Mouse (Mus musculus) c-Kit-positive CD71-positive TER-119-negative erythroid progenitor cells, embryonic 14.5 days (primary cell): ENCODE results near the gene Kcns1.

ENCODE experiments used
- DNase-seq: peaks from one replicate; pipeline ENCODE4 v3.0.0-alpha.2; 2013; ENCODE audit warnings: low read depth

Kcns1 gene

DNA sequence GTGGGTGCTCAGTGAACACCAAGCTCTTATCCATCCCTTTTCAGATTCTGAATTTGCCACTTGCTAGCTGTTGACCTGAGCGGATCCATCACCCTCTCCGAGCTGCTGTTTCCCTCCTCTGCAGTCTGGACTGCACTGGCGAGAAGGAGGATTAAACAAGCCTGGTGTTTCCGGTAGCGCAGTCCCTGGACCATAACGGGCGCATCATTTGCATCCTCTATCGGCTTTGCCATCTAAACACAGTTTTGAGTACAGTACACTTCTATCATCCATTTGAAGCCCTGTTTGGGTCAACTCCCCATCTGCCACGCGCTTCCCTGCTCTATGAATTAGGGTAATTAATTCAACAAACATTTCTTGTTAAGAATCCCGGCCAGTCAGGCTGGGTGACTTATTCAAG, 587 bp downstream of the Kcns1 start:
- no peak for DNase-seq

DNA sequence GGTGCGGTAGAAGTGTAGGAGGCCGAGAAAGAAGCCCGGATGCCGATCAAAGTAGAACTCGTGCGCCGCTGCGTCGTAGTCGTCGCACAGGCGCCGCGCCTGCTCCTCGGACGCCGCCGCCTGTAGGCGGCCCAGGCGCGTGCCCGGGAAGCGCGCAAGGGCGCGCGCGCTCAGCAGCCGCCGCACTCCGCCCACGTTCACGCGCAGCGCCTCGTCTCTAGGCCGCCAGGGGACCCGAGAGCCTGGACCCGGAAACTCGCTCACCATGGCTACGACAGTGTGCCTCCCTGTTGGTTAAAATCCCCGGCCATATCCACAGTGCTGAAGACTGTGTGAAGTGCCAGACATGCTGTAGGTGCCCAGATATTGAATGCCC, 2.4 kb downstream of the Kcns1 start:
- DNase-seq: no peak

DNA sequence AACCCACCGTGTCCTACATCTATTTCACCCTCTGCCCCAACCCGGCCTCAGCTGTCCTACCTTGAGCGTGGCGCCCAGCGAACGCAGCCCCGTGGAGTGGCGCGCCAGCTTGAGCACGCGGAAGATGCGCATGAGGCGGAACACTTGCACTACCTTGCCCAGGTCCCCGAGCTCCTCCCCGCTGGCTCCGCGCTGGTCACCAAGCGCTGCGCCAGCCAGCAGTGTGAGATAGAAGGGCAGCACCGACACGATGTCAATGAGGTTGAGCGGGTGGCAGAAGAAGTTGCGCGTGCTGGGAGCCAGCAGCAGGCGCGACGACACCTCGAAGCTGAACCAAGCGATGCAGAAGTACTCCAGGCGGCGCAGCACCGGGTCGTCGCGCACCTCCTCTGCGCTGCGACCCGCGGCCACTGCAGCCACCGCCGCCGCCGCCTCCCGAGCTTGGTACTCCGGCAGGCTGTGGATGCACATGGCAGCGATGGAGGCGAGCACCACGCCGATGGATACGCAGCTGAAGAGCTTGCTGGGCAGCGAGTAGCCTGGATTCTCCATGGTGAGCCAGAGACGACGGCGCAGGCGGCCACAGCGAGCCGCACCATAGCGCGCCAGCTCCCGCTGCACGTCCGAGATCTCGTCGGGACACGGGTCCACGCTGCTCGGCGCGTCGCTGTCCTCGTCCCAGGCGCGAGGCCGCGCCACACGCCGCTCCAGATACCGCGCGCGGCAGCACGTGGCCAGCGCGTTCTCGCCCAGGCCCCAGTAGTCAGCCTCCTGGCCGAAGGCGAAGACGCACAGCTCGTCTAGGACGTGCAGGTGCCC, 3.0 kb downstream of the Kcns1 start:
- DNase-seq: no peak

DNA sequence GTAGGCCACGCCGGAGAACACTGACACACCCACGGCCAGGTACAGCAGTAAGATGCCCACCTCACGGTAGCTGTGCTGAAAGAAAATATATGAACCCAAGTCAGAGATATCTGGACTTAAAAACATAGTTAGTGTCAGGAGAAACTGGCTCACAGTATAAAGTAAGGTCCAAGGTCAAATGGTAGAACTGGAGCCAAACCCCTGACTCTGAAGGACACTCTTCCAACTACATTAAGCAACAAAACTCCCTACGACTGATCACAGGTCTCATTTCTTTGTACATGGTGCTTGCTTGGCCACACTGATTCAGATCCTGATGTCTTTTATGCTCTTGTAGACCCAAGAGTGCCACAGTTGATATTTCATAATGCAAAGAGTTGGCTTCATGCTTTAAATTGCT, 6.0 kb downstream of the Kcns1 start:
- no peak for DNase-seq

GRCm38 (mm10) chr2:164161515-164162055, 9.3 kb downstream of the Kcns1 start:
- DNase-seq: no peak

- DNase-seq: no peak
These were observed 12.1 kb downstream of the Kcns1 start for GRCm38 (mm10) chr2:164158838-164159237.

DNA sequence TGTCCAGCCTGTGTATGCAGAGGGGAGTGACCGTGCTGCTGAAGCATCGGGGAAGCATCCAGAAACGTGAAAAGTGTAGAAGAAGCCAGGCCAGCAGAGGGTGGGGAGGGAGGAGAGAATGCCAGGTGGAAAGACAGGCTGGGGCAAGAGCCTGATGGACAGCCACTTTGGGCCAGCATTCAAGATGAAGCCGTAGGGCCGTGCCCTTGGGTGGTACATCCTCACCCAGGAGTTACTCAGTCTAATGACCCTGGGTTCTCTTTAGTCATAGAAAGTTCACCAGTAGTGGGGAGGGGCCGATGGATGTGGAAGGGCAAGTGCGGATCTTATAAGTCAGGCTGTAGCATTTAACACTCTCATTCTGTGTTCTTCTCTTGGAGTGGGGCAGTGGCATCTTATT, 14.8 kb downstream of the Kcns1 start:
- no peak for DNase-seq

GRCm38 (mm10) chr2:164154007-164154406, 16.9 kb downstream of the Kcns1 start:
- no peak for DNase-seq

GRCm38 (mm10) chr2:164152341-164152740, 18.6 kb downstream of the Kcns1 start:
- DNase-seq: no peak

- no peak for DNase-seq
These were observed 20.7 kb downstream of the Kcns1 start for GRCm38 (mm10) chr2:164150086-164150760.

DNA sequence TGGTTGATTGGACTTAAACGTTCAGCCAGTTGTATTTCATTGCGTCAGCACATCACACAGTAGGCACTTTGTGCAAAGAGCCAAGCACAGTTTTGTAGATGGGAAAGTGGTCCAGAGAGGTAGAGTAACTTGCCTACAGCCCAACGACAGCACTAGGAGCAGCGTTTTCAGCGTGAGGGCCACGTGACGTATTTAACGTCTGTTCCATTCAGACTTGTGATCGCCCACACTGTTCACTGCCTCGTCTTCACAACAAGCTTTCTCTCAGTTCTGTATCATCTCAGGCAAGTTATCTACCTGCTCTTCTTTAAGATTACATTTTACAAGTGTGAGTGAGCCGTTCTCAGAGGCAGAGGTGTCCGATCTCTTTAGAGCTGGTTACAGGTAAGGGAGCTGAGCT, 24.4 kb downstream of the Kcns1 start:
- DNase-seq: no peak

DNA sequence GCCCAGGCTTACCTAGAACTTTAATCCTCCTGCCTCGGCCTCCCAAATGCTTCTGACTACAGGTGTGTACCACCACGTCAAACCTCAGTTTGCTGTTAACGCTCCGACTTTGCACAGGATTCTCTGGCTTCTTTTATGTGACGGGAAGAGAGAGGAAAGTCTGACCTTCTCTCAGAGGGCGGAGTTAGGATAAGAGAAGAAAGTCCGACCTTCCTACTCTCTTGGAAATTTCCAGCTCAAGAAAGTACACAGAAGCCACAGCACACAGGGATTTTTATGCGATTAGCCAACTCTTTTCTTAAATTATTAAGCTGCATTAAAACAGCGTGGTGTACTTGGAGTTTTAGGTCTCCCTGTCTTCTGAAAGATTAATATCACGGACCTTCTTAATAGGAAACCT, 26.4 kb downstream of the Kcns1 start:
- no peak for DNase-seq

- no peak for DNase-seq
These were observed 26.9 kb downstream of the Kcns1 start for GRCm38 (mm10) chr2:164144025-164144424.

GRCm38 (mm10) chr2:164142021-164142420, 28.9 kb downstream of the Kcns1 start:
- no peak for DNase-seq

DNA sequence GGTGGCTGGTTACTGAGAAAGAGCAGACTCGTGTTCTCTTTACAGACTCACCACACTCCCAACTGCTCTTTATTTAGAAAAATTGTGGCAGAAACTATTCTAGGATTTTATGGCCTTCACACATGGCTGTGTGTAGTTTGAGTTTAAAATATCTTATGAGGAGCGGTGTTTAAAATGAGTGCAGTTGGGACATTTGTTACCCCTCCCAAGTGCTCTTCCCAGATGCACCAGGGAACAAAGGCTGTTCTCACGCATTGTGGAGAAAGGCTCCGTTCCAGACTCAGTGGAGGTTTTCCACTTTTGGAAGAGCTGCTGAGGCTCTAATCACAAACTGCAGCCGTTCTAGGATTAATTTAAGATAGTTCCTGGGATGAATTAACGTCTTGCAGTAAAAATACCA, 33.2 kb downstream of the Kcns1 start:
- DNase-seq: no peak

- no peak for DNase-seq
These were observed 34.5 kb downstream of the Kcns1 start for GRCm38 (mm10) chr2:164136393-164136792.

- DNase-seq: no peak
These were observed 35.5 kb downstream of the Kcns1 start for GRCm38 (mm10) chr2:164135367-164135766.

DNA sequence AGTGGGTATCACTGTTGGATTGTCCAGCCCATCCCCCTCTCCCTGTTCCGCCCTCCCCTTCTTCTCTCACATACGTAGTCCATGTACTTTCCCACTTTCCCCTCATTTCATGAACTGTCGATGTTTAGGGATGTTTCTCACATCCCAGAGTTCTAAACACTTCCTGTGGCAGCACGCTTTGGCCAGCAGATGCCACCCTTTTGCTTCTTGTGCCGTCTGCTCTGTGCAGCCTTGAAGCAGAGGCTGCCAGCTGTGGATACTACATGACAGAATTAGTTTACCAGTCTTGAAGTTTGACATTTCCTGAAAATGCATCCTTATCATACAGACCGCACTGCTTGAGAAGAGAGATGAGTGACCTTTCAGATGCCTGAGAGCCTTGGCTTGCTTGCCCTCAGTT, 36.4 kb downstream of the Kcns1 start:
- DNase-seq: no peak

DNA sequence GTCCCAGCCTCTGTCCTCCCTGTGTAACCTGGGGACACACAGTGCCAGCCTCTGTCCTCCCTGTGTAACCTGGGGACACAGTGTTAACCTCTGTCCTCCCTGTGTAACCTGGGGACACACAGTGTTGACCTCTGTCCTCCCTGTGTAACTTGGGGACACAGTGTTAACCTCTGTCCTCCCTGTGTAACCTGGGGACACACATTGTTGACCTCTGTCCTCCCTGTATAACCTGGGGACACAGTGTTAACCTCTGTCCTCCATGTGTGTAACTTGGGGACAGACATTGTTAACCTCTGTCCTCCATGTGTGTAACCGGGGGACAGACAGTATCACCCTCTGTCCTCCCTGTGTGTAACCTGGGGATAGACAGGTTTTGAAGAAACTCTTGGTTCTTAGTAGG, 39.3 kb downstream of the Kcns1 start:
- DNase-seq: no peak

DNA sequence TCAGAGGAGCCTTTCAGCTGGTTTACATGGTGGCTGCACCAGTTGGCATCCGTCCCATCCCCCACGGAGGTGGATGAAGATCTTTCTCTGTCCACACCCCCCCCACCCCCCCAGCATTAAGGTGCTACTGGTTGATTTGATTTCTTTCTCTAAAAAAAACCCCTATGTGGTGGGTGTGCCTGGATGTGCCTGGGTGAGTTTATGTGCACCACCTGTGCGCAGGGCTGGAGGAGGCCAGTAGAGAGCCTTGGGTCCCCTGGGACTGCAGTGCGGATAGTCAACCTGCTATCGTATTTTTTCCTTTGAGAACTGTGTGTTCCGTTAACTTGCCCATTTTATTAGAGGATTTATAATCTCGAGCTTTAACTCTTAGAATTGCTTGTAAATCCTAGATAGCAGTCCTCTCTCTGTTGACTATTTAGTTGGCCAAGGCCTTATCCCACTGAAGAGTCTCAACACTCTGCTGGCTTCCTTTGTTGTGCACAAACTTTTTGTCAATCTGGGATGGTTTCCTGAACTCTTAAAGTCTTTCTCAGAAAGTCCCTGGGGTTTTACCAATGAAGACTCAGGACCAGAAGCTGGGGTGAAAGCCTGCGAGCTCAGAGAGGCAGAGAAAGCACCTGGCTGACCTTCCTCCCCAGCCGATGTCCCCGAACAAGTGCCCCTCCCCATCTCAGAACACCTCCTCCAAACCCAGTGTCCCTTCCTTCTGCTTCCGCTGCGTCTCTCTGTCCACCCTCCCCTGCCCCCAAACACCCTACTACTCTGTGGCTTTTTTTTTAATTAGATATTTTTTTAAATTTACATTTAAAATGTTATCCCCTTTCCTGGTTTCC, 42.1 kb downstream of the Kcns1 start:
- no peak for DNase-seq

- DNase-seq: no peak
These were observed 43.6 kb downstream of the Kcns1 start for GRCm38 (mm10) chr2:164127297-164127696.

DNA sequence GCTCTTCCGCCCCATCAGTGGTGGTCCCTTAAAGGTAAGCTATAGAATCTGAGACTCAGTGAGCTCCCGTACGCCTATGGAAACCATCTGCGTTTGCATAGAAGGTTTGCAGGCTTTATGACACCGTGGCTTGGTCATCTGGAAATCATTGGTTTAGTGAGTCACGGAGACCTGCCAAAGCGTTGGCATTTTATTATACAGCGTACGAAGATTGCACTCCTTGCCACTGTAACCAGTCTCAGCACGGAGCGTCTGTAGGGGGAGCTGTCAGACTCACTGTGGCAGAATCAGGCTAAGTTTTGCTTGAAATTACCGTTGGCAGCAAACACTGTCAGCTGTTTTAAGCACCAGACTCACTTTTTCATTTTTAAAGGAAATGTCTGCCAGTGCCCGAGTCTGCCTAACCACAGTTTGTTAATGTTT, 44.4 kb downstream of the Kcns1 start:
- DNase-seq: no peak
